Mouse (Mus musculus): ENCODE data around the gene Ppfia1. TPM values are rescaled to one million over a fixed set of nuclear protein-coding genes. Genes with fewer than 3 reads are reported as not detected.

Ppfia1 gene
- polyA plus RNA-seq, 1 experiment from 2014 or later = 55.2 TPM

GRCm38 (mm10) chr7:144541351-144541750, 12.2 kb downstream of the Ppfia1 start:
- no peak for ATAC-seq (ENCODE audit: low FRiP score)
- WGBS = 95% methylated on average over 5 of the region's 5 CpGs
- Histone ChIP-seq H3K4me1 (peaks cover 10% of the 10 kb centered on the region; the same call in 1 of the 2 replicates), H3K4me2 (no peak overlapping the region), H3K27me3 (no peaks in the 10 kb centered on the region), H3K36me3 (replicated peaks) (peaks cover 4% of the 10 kb centered on the region; the same call in 1 of the 2 replicates), H3K4me3 (replicated peaks) (no peak overlapping the region), H3K27ac (no peak overlapping the region), H3K9me3 (no peaks in the 10 kb centered on the region), H3K9ac (no peak overlapping the region)

DNA sequence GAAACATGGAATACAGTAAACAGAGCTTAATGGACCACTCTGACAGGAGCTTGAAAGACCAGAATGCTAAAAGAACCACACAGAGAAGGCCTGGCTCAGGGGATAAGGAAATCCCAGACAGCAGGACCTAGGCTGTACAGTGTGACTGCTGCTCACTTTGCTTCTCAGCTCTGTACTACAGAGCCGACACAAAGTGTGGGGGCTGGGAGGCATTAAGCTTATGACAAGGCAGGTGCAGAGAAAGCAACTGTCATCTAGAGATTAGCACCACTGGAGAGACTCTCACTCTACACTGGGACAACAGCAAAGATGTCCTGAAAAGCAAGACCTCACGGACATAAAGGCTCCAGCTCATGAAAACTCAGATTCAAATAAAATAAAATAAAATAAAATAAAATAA, 14.4 kb downstream of the Ppfia1 start:
- Histone ChIP-seq H3K27ac (no peak overlapping the region), H3K4me3 (replicated peaks) (no peak overlapping the region), H3K4me1 (peaks cover 13% of the 10 kb centered on the region; the same call in 1 of the 2 replicates), H3K9me3 (no peaks in the 10 kb centered on the region), H3K9ac (no peak overlapping the region), H3K4me2 (no peak overlapping the region), H3K27me3 (no peaks in the 10 kb centered on the region), H3K36me3 (replicated peaks) (0 out of 2 replicates have a peak, but pooled peaks cover 3% of the 10 kb centered on the region)
- 69% methylated on average over 2 of the region's 2 CpGs for WGBS
- no peak for ATAC-seq (ENCODE audit: low FRiP score)

DNA sequence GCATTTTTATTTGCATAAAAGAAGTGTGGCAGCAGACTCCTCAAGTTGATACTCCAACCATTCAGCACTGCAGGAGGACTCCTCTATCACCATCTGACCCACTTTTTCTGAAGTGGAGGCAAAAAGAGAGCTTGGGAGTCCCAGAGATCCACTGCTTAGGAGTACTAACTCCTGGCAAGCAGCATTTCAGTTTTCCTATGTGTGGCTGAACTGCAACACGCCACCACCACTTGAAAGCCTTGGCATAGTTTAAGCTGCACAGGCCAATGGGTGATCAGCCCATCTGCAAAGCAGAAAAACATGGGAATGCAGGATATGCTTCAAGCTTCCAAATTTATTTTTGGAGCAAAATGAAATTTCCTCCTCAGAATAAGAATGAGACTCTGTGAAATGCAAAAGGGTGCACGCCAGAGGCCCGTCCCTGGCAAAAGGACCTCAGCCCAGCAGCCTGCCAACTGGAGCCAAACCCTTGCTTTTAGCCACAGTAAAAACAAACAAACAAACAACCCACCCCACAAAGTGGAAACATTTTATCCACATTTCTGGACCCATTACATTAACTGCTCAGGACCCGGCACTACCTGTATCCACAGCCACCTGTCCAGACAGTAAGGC, 15.4 kb downstream of the Ppfia1 start:
- Histone ChIP-seq H3K4me2 (no peak overlapping the region), H3K27ac (no peak overlapping the region), H3K4me3 (replicated peaks) (no peak overlapping the region), H3K27me3 (no peaks in the 10 kb centered on the region), H3K36me3 (replicated peaks) (0 out of 2 replicates have a peak, but pooled peaks cover 3% of the 10 kb centered on the region), H3K9ac (no peak overlapping the region), H3K4me1 (peaks cover 13% of the 10 kb centered on the region; the same call in 1 of the 2 replicates), H3K9me3 (no peaks in the 10 kb centered on the region)
- 93% methylated on average over 4 of the region's 4 CpGs for WGBS
- no peak for ATAC-seq (ENCODE audit: low FRiP score)

GRCm38 (mm10) chr7:144536367-144536766, 17.2 kb downstream of the Ppfia1 start:
- H3K27me3 ChIP-seq = no peaks in the 10 kb centered on the region
- WGBS = 97% methylated on average over 3 of the region's 3 CpGs
- ATAC-seq (ENCODE audit: low FRiP score) = no peak
- H3K36me3 ChIP-seq (replicated peaks) = 0 out of 2 replicates have a peak, but pooled peaks cover 3% of the 10 kb centered on the region
- peaks cover 28% of the 10 kb centered on the region for H3K4me1 ChIP-seq
- H3K4me2 ChIP-seq = no peak overlapping the region
- H3K27ac ChIP-seq = no peak overlapping the region
- no peaks in the 10 kb centered on the region for H3K9me3 ChIP-seq
- no peak overlapping the region for H3K9ac ChIP-seq
- no peak overlapping the region for H3K4me3 ChIP-seq (replicated peaks)

DNA sequence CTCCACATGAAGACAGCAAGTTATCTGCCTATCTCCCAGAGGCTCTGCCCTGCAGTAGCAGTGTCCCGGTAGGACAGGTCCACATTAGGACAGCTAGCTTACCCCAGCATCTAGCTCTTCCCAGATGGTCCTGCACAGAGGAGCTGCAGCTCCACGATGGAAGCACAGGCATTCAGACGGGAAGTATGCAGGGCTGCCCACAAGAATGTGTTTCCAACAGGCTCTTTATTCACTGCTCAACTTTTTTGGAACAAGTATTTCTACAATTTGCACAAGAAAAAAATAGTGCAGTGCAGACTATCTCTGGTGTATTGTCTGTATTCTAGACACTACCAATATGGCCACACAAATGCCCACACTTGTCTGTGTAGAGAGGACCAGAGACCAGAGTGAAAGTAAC, 18.8 kb downstream of the Ppfia1 start:
- Histone ChIP-seq H3K9me3 (no peaks in the 10 kb centered on the region), H3K27me3 (no peaks in the 10 kb centered on the region), H3K9ac (no peak overlapping the region), H3K4me3 (replicated peaks) (no peak overlapping the region), H3K36me3 (replicated peaks) (no peaks in the 10 kb centered on the region), H3K27ac (no peak overlapping the region), H3K4me1 (peaks cover 28% of the 10 kb centered on the region), H3K4me2 (no peak overlapping the region)
- ATAC-seq (ENCODE audit: low FRiP score) = no peak
- WGBS = 79% methylated on average over 3 of the region's 3 CpGs

- Histone ChIP-seq H3K27me3 (no peaks in the 10 kb centered on the region), H3K27ac (peak overlapping the region; percentile 11; the same call in 1 of the 2 replicates), H3K4me1 (peaks cover 18% of the 10 kb centered on the region), H3K9ac (no peak overlapping the region), H3K36me3 (replicated peaks) (no peaks in the 10 kb centered on the region), H3K4me2 (no peak overlapping the region), H3K9me3 (no peaks in the 10 kb centered on the region), H3K4me3 (replicated peaks) (no peak overlapping the region)
- WGBS = 45% methylated on average over 7 of the region's 7 CpGs
- no peak for ATAC-seq (ENCODE audit: low FRiP score)
These were observed 21.7 kb downstream of the Ppfia1 start for GRCm38 (mm10) chr7:144531585-144532378.

- H3K27me3 ChIP-seq = no peaks in the 10 kb centered on the region
- no peak for ATAC-seq (ENCODE audit: low FRiP score)
- 94% methylated on average over 3 of the region's 3 CpGs for WGBS
- H3K27ac ChIP-seq = no peak overlapping the region
- H3K9ac ChIP-seq = no peak overlapping the region
- no peak overlapping the region for H3K4me3 ChIP-seq (replicated peaks)
- H3K4me1 ChIP-seq = peaks cover 16% of the 10 kb centered on the region
- no peaks in the 10 kb centered on the region for H3K36me3 ChIP-seq (replicated peaks)
- H3K4me2 ChIP-seq = no peak overlapping the region
- H3K9me3 ChIP-seq = no peaks in the 10 kb centered on the region
These were observed 23.7 kb downstream of the Ppfia1 start for GRCm38 (mm10) chr7:144529851-144530250.

DNA sequence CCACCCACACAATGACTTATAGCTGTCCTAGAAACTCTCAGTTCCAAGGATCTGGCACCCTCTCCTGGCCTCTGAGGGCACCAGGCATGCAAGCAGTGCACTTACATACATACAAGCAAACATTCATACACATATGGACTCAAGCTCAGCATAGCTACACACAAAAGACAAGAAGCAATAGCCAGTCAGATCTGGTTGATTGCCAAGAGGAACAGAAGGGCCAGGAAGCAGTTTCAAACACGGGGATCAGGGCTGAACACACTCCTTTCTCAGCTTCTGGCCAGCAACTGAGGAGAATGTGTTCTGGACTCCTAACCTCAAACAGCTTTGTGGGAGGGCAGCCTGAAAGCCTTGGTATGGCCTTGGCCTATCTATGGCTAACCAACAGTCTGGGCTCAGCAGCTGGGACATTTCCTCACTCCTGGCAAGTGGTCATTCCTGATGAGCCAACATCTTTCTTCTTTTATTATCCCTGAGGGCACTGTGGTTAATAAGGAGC, 25.8 kb downstream of the Ppfia1 start:
- H3K36me3 ChIP-seq (replicated peaks) = no peaks in the 10 kb centered on the region
- no peak overlapping the region for H3K27ac ChIP-seq
- ATAC-seq (ENCODE audit: low FRiP score) = no peak
- H3K4me1 ChIP-seq = peaks cover 13% of the 10 kb centered on the region
- 88% methylated on average over 1 of the region's 1 CpGs for WGBS
- H3K9ac ChIP-seq = no peak overlapping the region
- no peaks in the 10 kb centered on the region for H3K9me3 ChIP-seq
- no peaks in the 10 kb centered on the region for H3K27me3 ChIP-seq
- H3K4me3 ChIP-seq (replicated peaks) = no peak overlapping the region
- H3K4me2 ChIP-seq = no peak overlapping the region

- Histone ChIP-seq H3K9ac (no peak overlapping the region), H3K4me2 (no peak overlapping the region), H3K36me3 (replicated peaks) (no peaks in the 10 kb centered on the region), H3K27ac (no peak overlapping the region), H3K27me3 (no peaks in the 10 kb centered on the region), H3K9me3 (no peaks in the 10 kb centered on the region), H3K4me1 (peaks cover 2% of the 10 kb centered on the region; the same call in 1 of the 2 replicates), H3K4me3 (replicated peaks) (no peak overlapping the region)
- no peak for ATAC-seq (ENCODE audit: low FRiP score)
- WGBS = 59% methylated on average over 2 of the region's 2 CpGs
These were observed 26.9 kb downstream of the Ppfia1 start for GRCm38 (mm10) chr7:144526649-144527048.

DNA sequence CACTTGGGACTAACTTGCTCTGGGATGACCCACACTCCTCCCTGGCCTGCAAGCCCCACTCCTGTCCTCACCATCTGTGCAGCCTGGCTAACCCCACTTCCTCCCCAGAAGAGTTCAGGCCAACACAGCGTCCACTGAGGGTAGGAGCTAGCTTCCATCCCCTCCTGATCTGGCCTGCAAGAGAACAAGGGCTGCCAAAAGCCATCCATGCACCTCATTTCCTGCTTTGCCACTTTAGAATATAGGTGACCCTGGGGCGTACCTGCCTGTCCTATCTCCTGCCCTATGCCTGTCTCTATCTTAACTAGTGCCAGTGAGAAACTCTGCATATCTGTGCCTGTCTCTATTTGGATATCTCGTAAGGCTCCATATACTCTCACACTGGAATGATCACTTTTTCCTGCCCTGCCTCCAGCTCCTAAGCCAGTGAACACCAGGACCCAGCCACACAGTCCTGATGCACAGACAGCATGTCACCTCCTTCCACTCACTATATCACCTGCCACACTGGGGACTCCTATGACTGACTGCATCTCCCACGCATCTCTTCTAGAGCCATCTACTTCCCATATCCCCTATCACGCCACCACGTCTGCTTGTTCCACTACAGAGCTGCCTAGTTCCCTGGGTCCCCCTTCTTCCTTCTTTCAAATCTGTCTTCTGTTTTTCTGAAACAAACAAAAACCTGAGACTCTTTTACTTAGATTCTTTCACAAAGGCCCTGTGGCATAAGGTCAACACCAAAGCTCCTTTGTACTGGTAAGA, 28.9 kb downstream of the Ppfia1 start:
- Histone ChIP-seq H3K36me3 (replicated peaks) (peaks cover 13% of the 10 kb centered on the region), H3K9ac (no peak overlapping the region), H3K27me3 (no peaks in the 10 kb centered on the region), H3K4me2 (no peak overlapping the region), H3K27ac (no peak overlapping the region), H3K4me1 (no peaks in the 10 kb centered on the region), H3K9me3 (no peaks in the 10 kb centered on the region), H3K4me3 (replicated peaks) (no peak overlapping the region)
- WGBS = 86% methylated on average over 6 of the region's 6 CpGs
- ATAC-seq (ENCODE audit: low FRiP score) = no peak

DNA sequence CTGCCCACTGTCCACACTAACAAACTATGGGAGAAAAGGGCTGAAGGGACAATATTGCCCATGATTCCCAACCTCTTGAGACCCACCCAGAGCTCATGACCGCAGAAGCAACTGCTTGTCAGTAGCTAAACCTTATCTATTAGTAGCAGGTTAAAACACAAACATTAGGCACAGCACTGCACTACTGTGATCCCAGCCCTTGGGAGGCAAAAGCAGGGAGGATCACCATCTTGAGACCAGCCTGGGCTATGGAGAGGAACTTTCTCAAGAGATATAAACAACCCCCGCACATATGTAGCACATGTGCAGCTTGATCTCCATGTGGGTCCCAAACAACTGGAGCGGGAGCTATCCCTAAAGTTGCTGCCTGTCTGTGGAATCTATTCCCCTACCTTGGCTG, 30.1 kb downstream of the Ppfia1 start:
- no peaks in the 10 kb centered on the region for H3K4me1 ChIP-seq
- H3K4me2 ChIP-seq = no peak overlapping the region
- H3K9ac ChIP-seq = no peak overlapping the region
- no peaks in the 10 kb centered on the region for H3K27me3 ChIP-seq
- ATAC-seq (ENCODE audit: low FRiP score) = no peak
- WGBS = 88% methylated on average over 3 of the region's 3 CpGs
- H3K27ac ChIP-seq = no peak overlapping the region
- no peaks in the 10 kb centered on the region for H3K9me3 ChIP-seq
- H3K4me3 ChIP-seq (replicated peaks) = no peak overlapping the region
- peaks cover 25% of the 10 kb centered on the region for H3K36me3 ChIP-seq (replicated peaks)

- H3K27ac ChIP-seq = no peak overlapping the region
- no peaks in the 10 kb centered on the region for H3K4me1 ChIP-seq
- H3K27me3 ChIP-seq = no peaks in the 10 kb centered on the region
- H3K9me3 ChIP-seq = no peaks in the 10 kb centered on the region
- ATAC-seq (ENCODE audit: low FRiP score) = no peak
- WGBS = 96% methylated on average over 2 of the region's 2 CpGs
- H3K4me3 ChIP-seq (replicated peaks) = no peak overlapping the region
- no peak overlapping the region for H3K9ac ChIP-seq
- H3K36me3 ChIP-seq (replicated peaks) = peaks cover 36% of the 10 kb centered on the region
- H3K4me2 ChIP-seq = no peak overlapping the region
These were observed 31.6 kb downstream of the Ppfia1 start for GRCm38 (mm10) chr7:144521927-144522326.

Measured in forebrain, embryonic 12.5 days (tissue).